Mouse (Mus musculus): ENCODE data around the gene Agtpbp1.

DNA sequence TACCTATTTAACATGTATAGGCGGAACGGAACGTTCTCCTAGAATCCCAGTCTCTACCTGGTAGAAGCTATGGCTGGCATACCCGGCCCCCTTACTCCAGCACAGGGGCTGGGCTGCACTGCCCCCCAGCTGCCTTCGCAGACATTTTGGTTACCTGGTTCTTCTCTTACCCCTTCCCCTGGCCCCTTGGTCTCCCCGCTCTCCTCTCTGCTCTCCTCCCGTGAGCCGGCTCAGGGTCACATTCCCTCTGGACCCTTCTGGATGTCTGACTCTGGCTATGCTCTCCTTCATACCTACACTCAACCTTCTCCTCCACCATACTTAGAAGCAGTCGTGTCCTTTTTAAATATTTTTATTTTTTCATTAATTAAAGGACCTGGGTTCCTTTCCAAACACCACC is 546 bp downstream of the Agtpbp1 start:
- TF ChIP-seq CTCF (IDR thresholded peaks at IDR 0.05; ENCODE audit: borderline replicate concordance, insufficient read depth, low read length): no peak
- no peak for TF ChIP-seq POLR2A (IDR thresholded peaks at IDR 0.05; ENCODE audit: low read depth, low read length)
